Mouse (Mus musculus): ENCODE data around the gene Epn2.

Epn2 gene

DNA sequence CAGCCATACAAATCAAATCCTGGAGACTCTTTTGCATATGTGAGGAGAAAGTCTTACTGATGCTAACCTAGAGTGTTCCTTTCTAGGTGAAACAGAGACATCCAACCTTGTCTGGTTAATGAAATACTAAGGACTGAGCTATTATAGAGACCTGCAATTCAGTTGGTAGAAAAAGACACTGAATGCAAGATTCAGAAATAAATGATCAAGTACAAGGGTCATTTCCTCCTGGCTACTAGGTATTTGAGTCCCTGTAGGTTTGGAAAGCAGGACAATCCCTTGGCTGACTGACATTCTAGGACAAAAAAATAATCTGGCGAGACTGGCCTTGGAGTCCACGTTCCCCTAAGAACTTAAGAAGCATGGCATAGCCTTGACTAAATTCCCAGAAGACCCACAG, 33.9 kb downstream of the Epn2 start:
- ATAC-seq (ENCODE audit: insufficient number of reproducible peaks, low FRiP score, low TSS enrichment) = no peak

DNA sequence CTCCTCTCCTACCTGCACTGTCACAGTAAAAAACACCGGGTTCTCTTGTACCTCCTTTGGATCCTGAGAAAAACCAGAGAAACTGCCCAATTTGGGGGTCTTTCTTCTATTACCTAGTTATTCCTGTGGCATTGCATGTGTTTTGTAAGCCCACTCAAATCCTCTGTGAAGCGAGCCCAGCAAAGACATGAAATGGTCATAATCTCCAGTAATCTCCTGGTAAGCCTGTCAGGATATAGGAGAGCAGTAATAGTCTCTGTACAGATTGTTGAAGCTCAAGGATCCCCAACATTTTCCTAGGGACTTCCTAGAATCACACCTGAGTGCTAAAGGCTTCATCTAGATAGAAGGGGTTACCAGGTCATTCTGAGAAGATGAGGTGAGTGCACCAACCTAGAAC, 38.4 kb downstream of the Epn2 start:
- ATAC-seq (ENCODE audit: insufficient number of reproducible peaks, low FRiP score, low TSS enrichment) = no peak

DNA sequence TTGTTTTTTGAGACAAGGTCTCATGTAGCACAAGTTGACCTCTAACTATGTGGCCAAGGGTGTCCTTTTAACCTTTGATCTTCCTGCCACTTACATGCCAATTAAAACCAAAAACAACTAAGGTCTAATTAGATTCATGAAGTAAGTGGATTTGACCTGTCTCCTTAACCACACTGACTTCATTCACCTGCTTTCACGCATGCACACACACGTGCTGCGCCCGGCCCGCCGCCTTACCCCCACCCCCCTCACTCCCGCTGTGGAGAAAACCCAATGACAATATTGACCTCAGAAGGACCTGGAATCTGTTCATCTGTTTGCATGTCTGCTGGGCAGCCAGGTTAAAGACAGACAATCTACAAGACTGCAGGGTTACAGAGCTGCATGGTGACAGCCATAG, 38.8 kb downstream of the Epn2 start:
- no peak for ATAC-seq (ENCODE audit: insufficient number of reproducible peaks, low FRiP score, low TSS enrichment)

DNA sequence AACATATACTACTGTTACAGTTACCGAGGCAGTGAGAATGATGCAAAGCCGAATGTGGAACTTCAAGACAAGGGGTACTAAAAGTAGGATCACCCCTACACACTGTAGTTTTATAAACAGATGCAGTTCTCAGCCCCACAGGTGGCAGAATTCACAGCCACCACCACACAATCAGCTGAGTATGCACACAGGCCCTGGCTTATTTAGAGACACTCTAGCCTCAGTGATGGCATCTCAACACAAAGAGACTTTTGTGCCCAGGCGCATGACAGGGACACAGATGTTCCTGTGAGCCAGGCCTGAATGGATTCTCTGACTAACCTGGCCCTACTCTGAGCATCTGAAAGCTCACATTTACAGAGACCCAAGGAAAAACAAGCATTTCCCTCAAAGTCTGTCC, 42.1 kb downstream of the Epn2 start:
- no peak for ATAC-seq (ENCODE audit: insufficient number of reproducible peaks, low FRiP score, low TSS enrichment)

DNA sequence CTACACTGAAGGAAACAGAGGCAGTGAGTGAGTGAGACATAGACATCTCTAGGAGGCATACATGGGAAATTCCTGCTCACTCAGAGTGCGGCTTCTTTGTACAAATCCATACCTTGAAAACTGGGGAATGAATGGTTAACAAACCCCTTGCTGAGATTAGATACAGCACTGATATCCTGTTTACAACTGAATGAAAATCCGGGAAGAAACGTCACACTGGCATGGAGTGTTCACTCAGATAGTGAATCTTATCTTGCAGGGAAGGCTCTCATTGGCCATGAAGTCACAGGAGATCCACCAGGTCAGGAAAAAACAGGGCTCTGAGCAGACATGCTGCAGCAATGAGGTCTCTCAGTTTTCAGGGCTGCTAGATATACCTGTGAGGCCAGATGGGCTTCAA, 42.5 kb downstream of the Epn2 start:
- no peak for ATAC-seq (ENCODE audit: insufficient number of reproducible peaks, low FRiP score, low TSS enrichment)

DNA sequence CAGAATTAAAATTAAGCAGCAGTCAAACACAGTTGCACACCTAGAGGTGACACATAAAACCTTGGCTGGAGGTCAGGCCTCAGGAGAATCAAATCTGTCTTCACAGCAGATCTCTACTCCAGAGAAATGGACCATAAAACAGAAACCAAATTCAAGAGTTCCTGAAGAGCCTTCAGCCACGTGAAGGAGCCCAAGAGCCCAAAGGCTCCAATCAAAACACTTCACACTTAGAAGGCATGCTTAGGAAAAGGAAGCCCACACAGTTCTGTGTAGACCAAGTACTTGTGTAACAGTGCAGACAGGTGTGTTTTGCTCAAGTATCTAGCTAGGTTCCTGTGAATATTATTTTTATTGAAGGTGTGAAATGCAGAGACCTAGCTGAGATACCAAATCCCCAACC, 44.0 kb downstream of the Epn2 start:
- no peak for ATAC-seq (ENCODE audit: insufficient number of reproducible peaks, low FRiP score, low TSS enrichment)

DNA sequence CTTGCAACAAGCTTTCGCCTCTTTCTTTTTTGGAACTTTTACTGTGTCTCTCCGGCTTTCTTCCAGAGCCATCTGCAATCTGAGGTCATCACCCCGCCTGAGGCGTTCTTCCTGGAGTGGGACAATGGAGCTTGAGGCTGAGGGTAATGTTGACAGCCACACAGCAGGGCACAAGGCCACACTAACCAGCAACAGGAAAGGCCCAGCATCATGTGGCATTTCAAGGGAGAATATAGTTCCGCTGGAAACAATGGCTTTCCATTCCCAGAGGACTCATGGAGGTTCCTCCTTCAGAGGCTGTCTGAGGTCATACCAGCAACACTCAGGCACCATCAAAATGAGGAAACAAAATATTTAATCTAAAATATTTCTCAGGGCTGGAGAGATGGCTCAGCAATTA, 45.9 kb downstream of the Epn2 start:
- no peak for ATAC-seq (ENCODE audit: insufficient number of reproducible peaks, low FRiP score, low TSS enrichment)

DNA sequence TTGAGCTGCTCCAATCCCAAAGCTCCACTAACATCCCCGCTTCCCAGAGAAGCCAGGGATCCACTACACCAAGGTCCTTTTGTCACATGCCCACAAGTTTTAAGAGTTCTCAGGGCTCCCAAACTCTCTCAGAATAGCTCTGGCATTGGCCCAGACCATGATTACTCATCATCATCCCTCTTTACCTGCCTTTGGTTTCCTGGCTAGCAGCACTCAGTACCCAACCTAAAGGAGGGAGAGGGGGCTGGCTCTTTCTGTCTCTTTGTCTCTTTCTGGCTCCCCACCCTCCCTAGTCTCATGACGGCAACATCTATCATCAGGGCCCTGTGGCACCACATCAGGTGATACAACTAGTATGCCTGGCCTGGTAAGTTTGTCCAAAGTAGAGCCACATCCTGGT, 46.7 kb downstream of the Epn2 start:
- ATAC-seq (ENCODE audit: insufficient number of reproducible peaks, low FRiP score, low TSS enrichment) = no peak

DNA sequence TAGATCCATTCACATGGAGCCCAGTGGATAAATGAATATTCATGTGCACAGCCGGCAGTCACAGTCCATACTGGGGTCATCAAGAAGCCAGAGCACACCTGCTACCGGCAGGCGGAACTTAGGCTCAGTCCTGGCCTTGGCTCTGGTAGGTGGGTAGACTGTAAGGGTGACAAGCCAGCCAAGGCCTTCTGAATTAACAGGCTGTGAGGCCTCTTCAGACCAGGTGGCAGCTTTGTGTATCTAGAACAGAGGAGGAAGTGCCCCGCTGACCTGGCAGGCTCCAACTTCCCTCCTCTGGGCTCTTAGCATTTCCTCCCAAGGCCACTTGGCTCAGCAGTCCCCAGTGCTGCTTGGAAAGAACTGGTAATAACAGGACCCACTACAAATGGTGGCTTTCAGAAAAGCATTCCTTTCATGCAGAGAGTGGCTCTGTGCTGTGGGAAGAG, 50.2 kb downstream of the Epn2 start:
- ATAC-seq (ENCODE audit: insufficient number of reproducible peaks, low FRiP score, low TSS enrichment) = peak; percentile 88

DNA sequence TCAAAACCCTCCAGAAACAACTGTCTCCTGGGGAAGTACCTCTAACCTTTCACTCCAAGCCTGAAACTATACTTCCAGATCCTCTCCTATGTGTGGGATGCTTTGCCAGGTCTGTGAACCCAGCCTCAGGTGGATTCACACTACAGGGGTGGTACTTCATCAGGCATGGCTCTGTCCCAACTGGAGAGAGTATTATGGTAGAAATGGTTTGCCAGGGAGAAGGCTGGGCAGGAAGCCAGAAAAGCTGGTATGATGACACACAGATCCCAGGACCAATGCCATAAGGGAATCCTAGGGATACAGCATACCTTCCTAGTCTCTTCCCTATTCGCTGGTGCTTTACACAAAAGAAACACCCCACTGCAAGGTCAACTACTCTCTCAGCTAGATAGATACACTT, 52.6 kb downstream of the Epn2 start:
- ATAC-seq (ENCODE audit: insufficient number of reproducible peaks, low FRiP score, low TSS enrichment) = no peak

DNA sequence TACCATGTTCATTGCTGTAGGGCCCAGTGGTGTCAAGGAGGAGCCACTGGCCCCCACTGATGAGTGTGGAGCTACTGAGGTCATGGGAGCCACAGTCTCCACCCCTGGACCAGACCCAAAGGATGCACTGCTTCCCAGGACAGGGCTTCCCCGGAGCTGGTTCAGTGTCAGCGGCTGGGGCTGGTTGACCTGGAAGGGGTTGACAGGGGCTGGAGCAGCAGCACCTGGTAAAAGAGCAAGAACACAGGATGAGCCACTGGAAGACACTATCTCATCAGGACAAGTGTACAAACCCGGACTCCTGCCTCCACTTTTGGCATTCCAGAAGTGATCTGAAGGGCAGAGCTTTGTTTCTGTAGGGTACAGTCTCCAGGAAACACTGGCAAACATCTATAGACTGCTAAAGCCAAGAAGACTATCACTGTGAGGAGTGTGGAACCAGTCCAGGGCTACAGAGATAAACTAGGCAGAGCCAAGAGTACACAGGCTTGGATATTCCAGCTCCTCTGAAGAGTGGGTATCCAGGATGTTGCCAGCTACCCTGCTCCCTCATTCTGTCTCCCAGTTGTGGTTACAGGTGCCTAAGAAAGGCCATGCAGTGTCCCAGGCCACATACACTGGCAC, 59.9 kb downstream of the Epn2 start:
- ATAC-seq (ENCODE audit: insufficient number of reproducible peaks, low FRiP score, low TSS enrichment) = no peak

DNA sequence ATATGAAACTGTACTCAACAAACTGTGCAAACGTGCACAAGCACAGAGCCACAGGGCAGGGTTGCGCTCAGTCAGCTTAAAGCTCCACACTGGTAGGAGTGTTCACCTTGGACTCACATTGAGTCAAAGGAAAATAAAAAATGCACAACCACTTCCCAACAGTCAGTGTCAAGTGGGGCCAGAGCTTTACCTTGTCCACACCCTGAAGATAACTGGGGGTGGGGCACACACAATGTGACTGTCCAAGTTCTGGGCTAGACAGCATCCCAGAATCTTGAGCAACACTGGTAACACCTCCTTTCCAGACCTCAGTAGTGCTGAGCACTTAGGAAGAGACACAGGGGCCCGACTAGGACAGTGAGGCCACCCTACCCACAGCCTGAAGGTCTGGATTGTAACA, 60.6 kb downstream of the Epn2 start:
- no peak for ATAC-seq (ENCODE audit: insufficient number of reproducible peaks, low FRiP score, low TSS enrichment)

DNA sequence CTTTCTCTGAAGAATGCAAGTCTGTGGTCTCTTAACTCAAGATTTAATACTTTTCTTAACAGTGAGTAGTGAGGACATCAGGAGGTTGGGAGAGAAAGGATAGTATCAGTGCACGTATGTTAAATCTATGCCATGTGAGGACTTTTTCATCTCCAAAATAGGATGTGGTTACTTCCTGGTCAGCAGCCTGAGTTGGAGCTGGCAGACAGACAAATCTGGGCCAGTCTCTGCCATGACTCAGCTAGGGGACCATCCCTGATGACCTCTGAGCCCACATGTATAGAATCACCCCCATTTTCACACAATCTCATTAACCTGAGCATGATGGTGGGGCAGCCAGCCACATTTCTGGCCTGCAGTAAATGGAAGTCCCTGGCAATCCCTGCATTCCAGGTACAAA, 61.5 kb downstream of the Epn2 start:
- ATAC-seq (ENCODE audit: insufficient number of reproducible peaks, low FRiP score, low TSS enrichment) = no peak

DNA sequence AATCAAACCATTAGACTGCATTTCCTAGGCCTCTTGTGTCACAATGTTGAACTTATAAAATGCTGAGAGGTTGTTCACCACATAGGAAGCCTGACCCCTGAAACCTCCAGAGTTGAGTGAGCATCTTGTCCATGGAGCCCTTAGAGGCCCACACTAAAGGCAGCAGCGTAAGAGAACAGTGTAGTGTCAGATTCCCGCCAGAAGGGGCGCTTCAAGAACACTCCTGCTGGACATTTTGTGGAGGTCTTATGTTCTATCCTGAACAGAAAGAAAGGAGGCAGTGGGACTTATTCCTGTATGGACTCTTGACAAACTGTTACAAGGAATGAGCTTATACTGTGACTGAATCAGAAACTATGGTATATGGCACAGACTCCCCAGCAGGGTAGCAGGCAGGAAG, 64.5 kb downstream of the Epn2 start:
- no peak for ATAC-seq (ENCODE audit: insufficient number of reproducible peaks, low FRiP score, low TSS enrichment)

DNA sequence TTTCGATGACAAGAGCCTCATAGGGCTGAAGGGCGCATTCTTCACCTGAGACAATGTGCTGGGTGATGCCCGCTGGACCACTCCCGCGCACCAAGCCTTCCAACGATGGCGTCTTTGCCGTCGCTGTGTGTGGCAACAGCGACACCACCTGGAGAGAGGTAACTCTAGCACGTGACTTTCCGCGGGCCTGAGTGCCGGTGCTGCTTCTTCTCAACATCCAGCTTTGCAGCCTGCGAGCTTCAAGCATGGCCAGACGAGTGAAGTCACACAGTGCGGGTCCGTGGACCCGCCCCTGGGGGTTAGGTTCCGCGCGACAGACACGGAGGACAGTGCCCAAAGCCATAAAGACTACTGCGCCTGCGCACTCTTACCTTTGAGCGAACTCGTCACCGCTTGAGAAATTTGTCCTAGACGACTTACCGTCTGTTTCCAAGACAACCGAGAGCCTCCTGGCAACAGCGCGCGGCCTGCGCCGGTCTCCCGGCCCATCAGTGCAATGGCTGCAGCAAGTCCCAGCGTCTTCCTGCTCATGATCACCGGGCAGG, 74.7 kb downstream of the Epn2 start, which contains the start of gene B9d1:
TSS of gene B9d1 (plus strand) at position 432 of the 545 bp plus-strand sequence.
- ATAC-seq (ENCODE audit: insufficient number of reproducible peaks, low FRiP score, low TSS enrichment) = peak; percentile 90

DNA sequence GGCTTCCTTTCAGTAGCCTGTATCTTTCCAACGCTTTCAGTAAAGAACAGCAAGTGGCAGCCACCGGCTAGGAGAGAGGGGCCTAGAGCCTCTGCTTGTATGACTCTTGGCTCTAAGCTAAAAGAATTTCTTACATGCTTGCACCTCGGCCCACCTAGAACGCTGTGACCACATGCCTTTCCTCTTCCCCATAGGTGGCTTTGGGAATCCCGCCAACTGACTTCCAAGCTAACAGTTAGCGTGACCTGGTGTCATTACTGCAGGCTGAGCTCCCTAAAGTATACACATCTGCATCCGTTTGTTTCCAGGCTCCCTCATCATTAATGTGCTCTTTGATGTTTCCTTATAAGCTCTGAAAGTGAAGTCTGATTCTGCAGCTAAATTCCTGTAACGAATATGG, 75.6 kb downstream of the Epn2 start:
- ATAC-seq (ENCODE audit: insufficient number of reproducible peaks, low FRiP score, low TSS enrichment) = no peak

DNA sequence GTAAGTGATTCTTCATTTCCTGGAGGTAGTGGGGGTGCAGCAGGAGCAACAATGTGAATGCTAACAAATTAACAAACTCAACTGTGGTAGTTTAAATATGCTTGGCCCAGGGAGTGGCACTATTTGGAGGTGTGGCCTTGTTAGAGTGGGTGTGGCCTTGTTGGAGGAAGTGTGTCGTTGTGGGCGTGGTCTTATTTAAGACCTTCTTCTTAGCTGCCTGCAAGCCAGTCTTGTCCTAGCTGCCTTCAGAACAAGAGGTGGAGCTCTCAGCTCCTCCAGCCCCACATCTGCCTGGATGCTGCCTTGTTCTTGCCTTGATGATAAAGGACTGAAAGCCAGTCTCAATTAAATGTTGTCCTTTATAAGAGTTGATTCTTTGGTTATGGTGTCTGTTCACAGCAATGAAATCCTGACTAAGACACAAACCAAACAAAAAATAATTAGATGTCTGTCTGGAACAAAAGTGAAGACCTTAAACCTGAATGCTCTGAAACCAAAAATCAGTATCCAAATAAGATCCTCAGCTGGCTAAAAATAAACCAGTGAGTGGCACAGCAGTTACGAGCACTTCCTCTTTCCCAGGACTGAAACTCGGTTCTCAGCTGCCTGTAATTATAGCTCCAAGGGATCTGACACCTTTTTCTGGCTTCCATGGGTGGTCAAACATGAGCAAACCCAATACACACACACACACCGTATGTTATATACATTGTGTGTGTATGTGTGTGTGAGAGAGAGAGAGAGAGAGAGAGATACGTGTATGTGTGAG, 80.6 kb downstream of the Epn2 start:
- ATAC-seq (ENCODE audit: insufficient number of reproducible peaks, low FRiP score, low TSS enrichment) = no peak

DNA sequence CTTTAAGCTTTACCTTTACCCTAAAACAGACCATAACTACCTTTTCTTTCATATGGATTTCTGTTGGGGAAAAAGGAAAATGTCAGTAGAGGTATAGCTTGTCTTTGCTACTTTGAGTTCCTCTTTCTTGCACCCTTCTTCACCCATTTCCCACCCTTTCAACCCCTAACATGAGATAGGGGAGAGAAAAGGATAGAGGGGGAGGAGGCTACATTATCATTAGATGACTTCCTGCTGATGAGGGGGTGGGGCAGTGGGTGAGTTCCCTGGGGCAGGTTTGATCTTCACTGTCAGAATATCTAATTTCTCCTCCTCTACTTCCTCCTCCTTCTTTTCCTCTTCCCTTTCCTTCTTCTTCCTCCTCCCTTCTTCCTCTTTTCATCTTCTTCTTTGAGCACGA, 82.0 kb downstream of the Epn2 start:
- no peak for ATAC-seq (ENCODE audit: insufficient number of reproducible peaks, low FRiP score, low TSS enrichment)

DNA sequence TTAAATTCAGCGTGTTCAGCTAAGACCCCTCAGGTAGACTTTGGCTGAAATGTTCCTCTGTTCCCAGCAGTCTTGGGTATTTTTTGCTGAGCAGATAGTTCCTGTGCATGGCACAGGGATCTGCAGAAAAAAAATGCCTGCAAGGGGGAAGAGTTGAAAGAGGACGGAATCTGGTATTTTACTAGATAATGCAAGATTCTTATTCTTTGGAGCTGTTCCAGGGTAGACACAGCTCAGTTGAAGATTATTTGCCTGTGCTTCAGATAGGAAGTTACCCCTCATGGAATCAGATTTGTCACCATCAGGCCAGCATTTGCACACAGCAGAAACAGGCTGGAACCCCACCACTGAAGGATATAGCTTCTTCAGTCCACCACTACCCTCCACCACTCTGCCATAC, 84.0 kb downstream of the Epn2 start:
- no peak for ATAC-seq (ENCODE audit: insufficient number of reproducible peaks, low FRiP score, low TSS enrichment)

DNA sequence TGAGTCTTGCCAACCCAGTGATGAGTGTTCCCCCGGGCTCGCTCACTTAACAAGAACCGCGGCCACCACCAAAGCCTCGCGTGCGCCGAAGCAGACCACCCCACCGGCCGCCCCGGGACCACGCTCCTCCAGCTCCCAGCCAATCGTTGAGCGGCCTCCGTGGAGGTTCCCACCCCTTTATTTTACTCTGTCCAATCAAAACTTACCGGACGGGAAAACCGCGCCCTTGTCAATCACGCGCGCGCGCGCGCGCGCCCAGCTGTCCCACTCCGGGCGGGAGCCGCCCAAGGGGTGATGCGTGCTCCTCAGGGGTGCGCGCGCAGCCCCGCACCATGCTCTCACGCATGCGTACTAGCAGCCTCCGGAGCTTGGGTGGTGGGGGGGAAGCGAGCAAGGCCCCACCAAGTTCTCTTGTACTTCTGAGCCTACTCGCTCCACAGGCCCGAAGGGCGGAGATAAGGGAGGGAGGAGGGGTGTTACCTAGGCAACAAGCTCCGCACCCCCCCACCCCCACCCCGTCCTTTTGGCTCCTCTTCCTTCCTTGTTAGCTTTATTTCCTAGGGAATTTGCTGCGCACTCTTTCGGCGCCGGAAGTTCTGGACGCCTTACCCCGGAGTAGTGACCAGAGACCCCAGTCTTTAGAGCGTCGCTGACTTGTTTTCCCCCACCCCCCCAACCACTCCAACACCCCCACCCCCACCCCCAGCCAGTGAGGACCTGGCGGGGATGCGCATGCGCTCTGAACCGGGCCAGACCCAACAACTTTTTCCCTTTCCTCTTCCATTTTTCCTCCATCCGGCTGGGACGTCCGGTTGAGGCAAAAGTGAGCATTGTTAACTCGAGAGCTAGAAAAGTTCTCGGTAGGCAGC, 85.1 kb downstream of the Epn2 start, which contains the start of gene Mapk7:
TSS of gene Mapk7 (minus strand) at position 278 of the 869 bp plus-strand sequence.
- ATAC-seq (ENCODE audit: insufficient number of reproducible peaks, low FRiP score, low TSS enrichment) = peak; percentile 92
